Mouse (Mus musculus) olfactory bulb, adult 2 months (tissue): Measurements from ENCODE around the gene Stra8.

Experiments
- CTCF ChIP-seq: fragments of 200-500 bp; IDR thresholded peaks from 2 replicates; pipeline ENCODE4 v1.5.1; 2012; ENCODE audit warnings: low read depth, mild to moderate bottlenecking, low read length, moderate library complexity; ENCODE audit not compliant: insufficient read depth
- POLR2A ChIP-seq: fragments of 200-500 bp; IDR thresholded peaks from 2 replicates; pipeline ENCODE4 v1.6.1; 2012; ENCODE audit warnings: mild to moderate bottlenecking, low read depth, low read length, moderate library complexity; ENCODE audit not compliant: insufficient read depth

DNA sequence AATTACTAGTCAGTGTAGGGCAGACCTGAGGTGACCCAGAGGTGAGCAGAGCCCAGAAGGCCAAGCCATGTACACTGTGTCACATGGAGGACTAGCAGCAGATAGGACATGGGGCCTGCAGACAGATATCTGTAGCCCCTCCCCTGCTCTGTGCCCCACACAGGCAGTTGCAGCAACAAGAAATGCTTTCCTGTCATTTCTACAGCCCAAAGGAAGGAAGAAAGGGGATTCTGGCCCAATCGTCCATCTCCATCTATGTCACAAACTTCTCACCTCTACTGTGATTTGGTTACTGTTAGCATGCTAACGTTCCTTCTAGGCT is 43.2 kb upstream of the Stra8 start:
- TF ChIP-seq CTCF (no peak), POLR2A (no peak)
